Mouse (Mus musculus) kidney, postnatal 0 days (tissue): ENCODE data around the gene Sf3b3. TPM values are rescaled to one million over a fixed set of nuclear protein-coding genes. Genes with fewer than 3 reads are reported as not detected.

ENCODE experiments used
- ATAC-seq: fragments of 200-750 bp; cut with Nextera tagmentation; replicated peaks from 2 replicates; pipeline ENCODE4 v1.8.0; 2017; ENCODE audit warnings: low read depth, moderate number of reproducible peaks, moderate TSS enrichment, moderate library complexity; ENCODE audit not compliant: low FRiP score
- DNase-seq: peaks from one replicate; pipeline ENCODE4 v3.0.0-alpha.2; 2016; ENCODE audit warnings: low spot score
- H3K27ac ChIP-seq: fragments of 300-500 bp; sonication (generic); 2 replicates; pipeline ENCODE4 v1.5.1; 2014; ENCODE audit warnings: mild to moderate bottlenecking
- H3K27me3 ChIP-seq: fragments of 300-500 bp; sonication (generic); 2 replicates; pipeline ENCODE4 v1.6.1; 2014; ENCODE audit warnings: low read length, mixed read lengths; ENCODE audit not compliant: insufficient read depth
- H3K36me3 ChIP-seq: fragments of 300-500 bp; sonication (generic); 2 replicates; pipeline ENCODE4 v1.6.1; 2014; ENCODE audit warnings: low read length, mixed read lengths; ENCODE audit not compliant: insufficient read depth
- H3K4me1 ChIP-seq: fragments of 300-500 bp; sonication (generic); replicated peaks from 2 replicates; pipeline ENCODE4 v1.6.1; 2014; ENCODE audit warnings: antibody characterized with exemption, low read length, mixed read lengths; ENCODE audit not compliant: insufficient read depth
- H3K4me2 ChIP-seq: fragments of 300-500 bp; sonication (generic); 2 replicates; pipeline ENCODE4 v1.6.1; 2014; ENCODE audit warnings: mild to moderate bottlenecking, low read length, moderate library complexity, mixed read lengths
- H3K4me3 ChIP-seq: fragments of 300-500 bp; sonication (generic); replicated peaks from 2 replicates; pipeline ENCODE4 v1.5.1; 2014; ENCODE audit warnings: low read depth, low read length
- H3K9ac ChIP-seq: fragments of 300-500 bp; sonication (generic); 2 replicates; pipeline ENCODE4 v1.6.1; 2014; ENCODE audit warnings: low read depth, low read length
- H3K9me3 ChIP-seq: fragments of 300-500 bp; sonication (generic); replicated peaks from 2 replicates; pipeline ENCODE4 v1.6.1; 2016; ENCODE audit warnings: low read length, inconsistent platforms, mixed read lengths
- CTCF ChIP-seq: IDR thresholded peaks from 2 replicates; pipeline ENCODE4 v1.5.1; 2016; ENCODE audit warnings: antibody characterized with exemption, low read depth, mild to moderate bottlenecking, moderate library complexity
- WGBS: fragments of 180-500 bp; shearing (Covaris S2); extraction: QIAGEN DNeasy Blood & Tissue Kit; methylation state at CpG from one replicate; pipeline ENCODE4 v1.1.7; 2014; 5-methylcytosine and 5-hydroxymethylcytosine counted together
- polyA plus RNA-seq: library from polyadenylated mRNA; unstranded; fragments of >200 nt; fragmentation: Nextera tagmentation; extraction: Ambion mirVana; gene quantifications from 2 replicates; pipeline ENCODE4 v1.2.1, GENCODE M21; 2015

The Sf3b3 gene
- polyA plus RNA-seq, 1 experiment from 2014 or later: 80.1 TPM

DNA sequence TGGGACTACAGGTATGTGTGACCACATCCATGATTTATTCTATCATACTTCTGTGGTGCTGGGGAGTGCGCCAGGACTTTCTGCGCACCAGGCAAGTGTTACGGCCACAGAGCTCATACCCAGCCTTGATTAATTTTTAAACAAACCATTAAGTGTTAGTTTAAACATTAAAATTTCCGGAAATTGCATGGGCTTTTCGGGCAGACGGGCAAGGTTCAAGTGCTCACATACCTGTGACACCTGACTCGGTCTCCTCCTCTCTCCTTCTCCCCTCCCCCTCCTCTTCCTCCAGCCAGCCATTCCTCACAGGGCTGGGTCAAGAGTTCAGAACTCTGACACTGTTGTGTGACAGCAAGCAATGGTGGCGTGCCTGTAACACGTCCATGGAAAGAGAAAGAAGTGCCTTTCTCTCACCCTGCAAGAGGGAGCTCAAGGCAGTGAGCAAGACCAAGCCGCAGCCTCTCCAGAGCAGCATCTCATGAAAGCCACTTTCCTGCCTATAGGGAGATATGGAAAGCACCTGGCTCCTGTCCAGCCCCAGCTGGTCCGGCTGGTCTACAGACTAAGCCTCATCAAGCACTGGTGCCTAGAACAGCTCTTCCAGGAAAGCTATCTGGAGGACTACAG lies 53.9 kb downstream of the Sf3b3 start:
- H3K9ac ChIP-seq: no peak overlapping the region
- WGBS: 40% methylated on average over 11 of the region's 11 CpGs
- H3K27ac ChIP-seq: peak overlapping the region; percentile 88
- H3K36me3 ChIP-seq: no peaks in the 10 kb centered on the region
- H3K9me3 ChIP-seq: 0 out of 2 replicates have a peak, but pooled peaks cover 3% of the 10 kb centered on the region
- no peaks in the 10 kb centered on the region for H3K27me3 ChIP-seq
- peak; percentile 63 for DNase-seq
- H3K4me3 ChIP-seq: no peak overlapping the region
- H3K4me1 ChIP-seq: no peaks in the 10 kb centered on the region
- peak; percentile 89 for ATAC-seq
- peak overlapping the region; percentile 7; the same call in 1 of the 2 replicates for H3K4me2 ChIP-seq
- no peak for TF ChIP-seq CTCF

DNA sequence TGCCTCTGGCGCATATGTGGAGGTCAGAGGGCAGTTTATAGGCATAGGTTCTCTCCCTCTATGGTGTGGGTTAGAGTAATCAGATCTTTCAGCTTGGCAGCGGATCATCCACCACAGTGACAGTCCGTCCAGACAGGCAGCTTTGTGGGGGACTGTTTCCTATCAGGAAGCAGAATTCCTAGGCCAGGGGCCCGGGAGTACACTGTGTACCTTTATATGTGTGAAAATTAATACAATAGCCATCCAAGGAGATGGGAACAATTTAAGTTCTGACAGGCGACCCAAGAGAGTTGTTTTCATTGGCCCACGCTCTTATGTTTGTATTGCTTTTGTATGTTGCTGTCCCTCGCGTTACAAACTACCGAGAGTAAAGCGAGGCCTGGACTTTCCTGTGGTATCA lies 55.4 kb downstream of the Sf3b3 start:
- no peaks in the 10 kb centered on the region for H3K27me3 ChIP-seq
- H3K9me3 ChIP-seq: 0 out of 2 replicates have a peak, but pooled peaks cover 3% of the 10 kb centered on the region
- ATAC-seq: no peak
- DNase-seq: no peak
- no peak overlapping the region for H3K4me2 ChIP-seq
- H3K4me3 ChIP-seq: no peak overlapping the region
- H3K4me1 ChIP-seq: no peaks in the 10 kb centered on the region
- TF ChIP-seq CTCF: no peak
- no peak overlapping the region for H3K9ac ChIP-seq
- H3K36me3 ChIP-seq: no peaks in the 10 kb centered on the region
- no peak overlapping the region for H3K27ac ChIP-seq
- WGBS: 60% methylated on average over 10 of the region's 10 CpGs

DNA sequence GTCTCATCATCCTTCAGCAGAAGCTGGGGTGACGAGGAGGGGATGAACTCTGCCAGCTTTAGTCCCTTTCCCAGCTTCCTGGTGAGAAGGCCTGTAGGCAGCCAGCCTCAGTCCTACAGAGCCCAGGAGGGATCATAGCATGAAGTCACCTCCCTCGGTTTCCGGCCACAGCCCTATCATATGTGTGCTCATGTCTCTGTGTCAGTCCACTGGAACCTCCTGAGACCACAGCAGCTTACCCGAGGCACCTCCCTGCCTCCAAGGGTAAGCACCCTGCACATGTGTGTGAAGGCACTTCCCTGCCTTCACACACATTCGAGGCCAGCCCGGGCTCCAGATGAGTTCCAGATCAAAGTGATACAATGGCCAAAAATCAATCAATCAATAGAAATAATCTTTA lies 56.3 kb downstream of the Sf3b3 start:
- Histone ChIP-seq H3K9ac (no peak overlapping the region), H3K4me1 (no peaks in the 10 kb centered on the region), H3K9me3 (no peaks in the 10 kb centered on the region), H3K27me3 (no peaks in the 10 kb centered on the region), H3K27ac (no peak overlapping the region), H3K4me2 (no peak overlapping the region), H3K4me3 (no peak overlapping the region), H3K36me3 (no peaks in the 10 kb centered on the region)
- WGBS: 69% methylated on average over 6 of the region's 6 CpGs
- no peak for DNase-seq
- no peak for TF ChIP-seq CTCF
- no peak for ATAC-seq

DNA sequence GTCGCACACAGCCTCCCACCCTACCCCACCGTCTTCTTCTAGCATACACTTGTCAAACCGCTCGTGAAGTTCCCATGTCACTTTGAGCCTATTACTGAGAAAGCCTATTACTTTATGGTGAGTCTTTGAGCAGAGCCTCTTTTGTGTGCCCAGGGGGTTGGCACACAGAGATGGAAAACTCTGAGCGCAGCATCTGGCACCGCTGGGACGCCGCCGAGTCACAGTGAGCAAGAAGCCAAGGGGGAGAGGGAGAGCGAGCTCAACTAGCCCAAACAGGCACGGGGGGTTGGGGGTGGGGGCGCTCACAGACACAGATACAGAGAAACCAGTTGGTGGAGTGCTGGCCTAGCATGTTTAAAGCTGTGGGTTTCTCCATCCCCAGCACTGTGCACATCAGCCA lies 57.0 kb downstream of the Sf3b3 start:
- DNase-seq: no peak
- 46% methylated on average over 12 of the region's 12 CpGs for WGBS
- Histone ChIP-seq H3K4me1 (no peaks in the 10 kb centered on the region), H3K4me3 (no peak overlapping the region), H3K9me3 (no peaks in the 10 kb centered on the region), H3K4me2 (no peak overlapping the region), H3K36me3 (no peaks in the 10 kb centered on the region), H3K27ac (no peak overlapping the region), H3K9ac (no peak overlapping the region), H3K27me3 (no peaks in the 10 kb centered on the region)
- no peak for TF ChIP-seq CTCF
- no peak for ATAC-seq

DNA sequence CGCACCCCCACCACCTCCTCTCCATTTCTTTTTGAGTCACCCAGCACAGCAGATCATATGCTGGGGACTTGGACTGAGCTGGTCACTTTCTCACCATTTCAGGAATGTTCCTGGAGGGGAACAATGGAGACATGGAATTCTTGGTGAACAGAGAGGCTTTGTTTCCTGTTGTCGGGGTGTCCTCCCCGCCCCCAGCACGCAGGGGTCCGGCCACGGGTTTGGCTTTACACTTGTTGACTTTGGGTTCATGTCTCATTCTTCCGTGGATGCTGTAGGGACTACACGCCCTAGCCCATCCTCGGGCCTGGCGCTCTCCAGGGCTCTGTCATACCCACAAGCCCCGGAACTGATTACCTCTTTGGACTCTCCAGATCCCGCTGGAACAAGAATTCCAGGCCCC lies 57.6 kb downstream of the Sf3b3 start:
- WGBS: 70% methylated on average over 12 of the region's 12 CpGs
- no peak overlapping the region for H3K27ac ChIP-seq
- H3K4me1 ChIP-seq: no peaks in the 10 kb centered on the region
- H3K4me3 ChIP-seq: no peak overlapping the region
- no peak for DNase-seq
- no peaks in the 10 kb centered on the region for H3K36me3 ChIP-seq
- H3K9me3 ChIP-seq: no peaks in the 10 kb centered on the region
- H3K9ac ChIP-seq: no peak overlapping the region
- H3K4me2 ChIP-seq: no peak overlapping the region
- TF ChIP-seq CTCF: no peak
- H3K27me3 ChIP-seq: no peaks in the 10 kb centered on the region
- no peak for ATAC-seq

DNA sequence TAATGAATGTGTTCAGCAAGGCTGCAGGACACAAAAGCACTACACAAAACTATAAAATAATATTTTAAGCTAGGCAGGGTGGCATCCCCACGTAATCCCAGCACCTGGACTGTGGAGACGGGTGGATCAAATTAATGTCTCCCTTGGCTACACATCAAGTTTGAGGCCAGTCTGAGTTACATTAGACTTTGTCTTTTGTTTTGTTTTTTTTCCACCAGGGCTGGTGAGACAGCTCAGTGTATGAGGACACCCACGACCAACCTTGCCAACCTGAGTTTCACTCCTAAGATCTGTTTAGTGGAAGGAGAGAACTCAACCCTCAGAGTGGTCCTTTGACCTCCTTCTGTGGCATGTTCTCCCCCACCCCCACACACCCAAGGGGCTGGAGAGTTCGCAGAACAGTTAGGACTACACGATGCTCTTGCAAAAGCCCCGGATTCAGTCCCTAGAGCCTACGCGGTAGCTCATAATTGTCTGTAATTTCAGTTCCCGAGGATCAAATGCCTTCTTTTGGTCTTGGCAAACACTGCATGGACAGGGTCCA lies 59.1 kb downstream of the Sf3b3 start:
- Histone ChIP-seq H3K36me3 (no peaks in the 10 kb centered on the region), H3K4me1 (no peaks in the 10 kb centered on the region), H3K9me3 (no peaks in the 10 kb centered on the region), H3K4me3 (no peak overlapping the region), H3K27ac (no peak overlapping the region), H3K9ac (no peak overlapping the region), H3K27me3 (no peaks in the 10 kb centered on the region), H3K4me2 (no peak overlapping the region)
- TF ChIP-seq CTCF: no peak
- WGBS: 71% methylated on average over 9 of the region's 9 CpGs
- ATAC-seq (no peak), DNase-seq (no peak)
